Mouse (Mus musculus) liver, adult 2 months (tissue): ENCODE results near the gene Gm4756.

Source experiments
- CTCF ChIP-seq: fragments of 200-500 bp; IDR thresholded peaks from 2 replicates; pipeline ENCODE4 v1.5.1; 2011; ENCODE audit warnings: low read depth, low read length, control low read depth
- POLR2A ChIP-seq: fragments of 200-500 bp; IDR thresholded peaks from 2 replicates; pipeline ENCODE4 v1.6.1; 2011; ENCODE audit warnings: low read length, control low read depth; ENCODE audit not compliant: insufficient read depth; ENCODE audit errors: extremely low read depth

- TF ChIP-seq CTCF (no peak), POLR2A (no peak)
These were observed 28.0 kb downstream of the Gm4756 start for GRCm38 (mm10) chr12:72621441-72621840.
